ENCODE assay signal across 10 mouse cellular contexts in genomic region chr15:98788972-98789660, GRCm38 (mm10). TPM values are rescaled to one million over a fixed set of nuclear protein-coding genes. Genes with fewer than 3 reads are reported as not detected.
A peak's percentile ranks its signal among the peaks of the same experiment; 100 is the strongest.
DNase-seq lines count a peak whose midpoint lies in the region; ATAC-seq and TF ChIP-seq lines count a peak whose summit lies in the region.
"Had no signal": no experiment of that assay in that cellular context is flagged by ENCODE, and none has a peak within 500 bp of the region (broad histone marks: within the 10 kb centered on the region; RNA-seq: fewer than 3 reads in every experiment).

No protein-coding gene starts in this region.

- no peak for DNase-seq in heart, adult 2 months
- DNase-seq in neural tube, embryonic 11.5 days (ENCODE audit: low spot score) = no peak
- no peak for DNase-seq in neural tube, embryonic 10.5 days (ENCODE audit: extremely low spot score, low spot score)
- no peak for DNase-seq in layer of hippocampus, postnatal 14 days (ENCODE audit: low spot score in 2 of 2)
- no peak for DNase-seq in right cerebral cortex, postnatal 14 days

- H3K79me2 ChIP-seq in heart, adult 2 months (replicated peaks; ENCODE audit: control insufficient read depth, insufficient read depth, low read length) = no peaks in the 10 kb centered on the region

- no peak overlapping the region for H3K27ac ChIP-seq in heart, embryonic 12.5 days (ENCODE audit: poor library complexity, severe bottlenecking)
- H3K27ac ChIP-seq in heart, adult 2 months = no peak overlapping the region
- H3K27ac ChIP-seq in neural tube, embryonic 11.5 days (ENCODE audit: low read depth, low read length) = no peak overlapping the region
- no peak overlapping the region for H3K27ac ChIP-seq in intestine, postnatal 0 days (ENCODE audit: low read depth, low read length)
- H3K27ac ChIP-seq in stomach, embryonic 15.5 days = no peak overlapping the region

- no peak overlapping the region for H3K9ac ChIP-seq in heart, embryonic 12.5 days
- H3K9ac ChIP-seq in heart, adult 2 months (ENCODE audit: low read depth, low read length) = no peak overlapping the region
- no peak overlapping the region for H3K9ac ChIP-seq in neural tube, embryonic 11.5 days (ENCODE audit: low read length)
- H3K9ac ChIP-seq in intestine, postnatal 0 days (ENCODE audit: low read depth, low read length) = no peak overlapping the region
- no peak overlapping the region for H3K9ac ChIP-seq in stomach, embryonic 15.5 days

- no peak for TF ChIP-seq CTCF in heart, adult 2 months (IDR thresholded peaks at IDR 0.05)
- no peak for TF ChIP-seq CTCF in intestine, postnatal 0 days (IDR thresholded peaks at IDR 0.05; ENCODE audit: low read depth)

- peak overlapping the region; percentile 31 for H3K4me3 ChIP-seq in heart, embryonic 12.5 days
- H3K4me3 ChIP-seq in heart, adult 2 months = no peak overlapping the region
- peak overlapping the region; percentile 27 for H3K4me3 ChIP-seq in neural tube, embryonic 11.5 days (ENCODE audit: low read depth, low read length)
- peak overlapping the region; percentile 7; the same call in 1 of the 2 replicates for H3K4me3 ChIP-seq in intestine, postnatal 0 days (ENCODE audit: low read depth, low read length)
- peak overlapping the region; percentile 8; the same call in 1 of the 2 replicates for H3K4me3 ChIP-seq in stomach, embryonic 15.5 days (replicated peaks)

- TF ChIP-seq EP300 in heart, adult 2 months (IDR thresholded peaks at IDR 0.05; ENCODE audit: insufficient read depth, low read depth, low read length) = no peak

- intact Hi-C loops in heart, adult 2 months (cut with DNase I) = no loop called here

- H3K4me1 ChIP-seq in heart, embryonic 12.5 days (replicated peaks) = peaks cover 38% of the 10 kb centered on the region
- H3K4me1 ChIP-seq in heart, adult 2 months (ENCODE audit: control insufficient read depth, insufficient read depth, low read length) = peaks cover 8% of the 10 kb centered on the region
- peaks cover 20% of the 10 kb centered on the region; the same call in 1 of the 2 replicates for H3K4me1 ChIP-seq in neural tube, embryonic 11.5 days (ENCODE audit: control insufficient read depth, insufficient read depth, low read length)
- H3K4me1 ChIP-seq in intestine, postnatal 0 days (replicated peaks; ENCODE audit: control insufficient read depth, insufficient read depth, low read length) = peaks cover 4% of the 10 kb centered on the region; the same call in 1 of the 2 replicates
- peaks cover 33% of the 10 kb centered on the region for H3K4me1 ChIP-seq in stomach, embryonic 15.5 days

- WGBS in heart, embryonic 12.5 days = 14% methylated on average over 24 of the region's 24 CpGs
- WGBS in heart, adult 2 months = 12% methylated on average over 24 of the region's 24 CpGs
- WGBS in neural tube, embryonic 11.5 days = 9% methylated on average over 24 of the region's 24 CpGs
- WGBS in intestine, postnatal 0 days = 10% methylated on average over 24 of the region's 24 CpGs
- 11% methylated on average over 24 of the region's 24 CpGs for WGBS in stomach, embryonic 15.5 days

- H3K36me3 ChIP-seq in heart, embryonic 12.5 days = no peaks in the 10 kb centered on the region
- H3K36me3 ChIP-seq in heart, adult 2 months (ENCODE audit: control insufficient read depth, insufficient read depth, low read length) = no peaks in the 10 kb centered on the region
- H3K36me3 ChIP-seq in neural tube, embryonic 11.5 days (ENCODE audit: control insufficient read depth, insufficient read depth, low read length) = no peaks in the 10 kb centered on the region; the same call in 1 of the 2 replicates
- no peaks in the 10 kb centered on the region for H3K36me3 ChIP-seq in intestine, postnatal 0 days (ENCODE audit: control insufficient read depth, insufficient read depth)
- no peaks in the 10 kb centered on the region for H3K36me3 ChIP-seq in stomach, embryonic 15.5 days

- peaks cover 88% of the 10 kb centered on the region for H3K27me3 ChIP-seq in heart, embryonic 12.5 days (replicated peaks)
- peaks cover 35% of the 10 kb centered on the region for H3K27me3 ChIP-seq in heart, adult 2 months (ENCODE audit: control insufficient read depth, insufficient read depth, low read length)
- H3K27me3 ChIP-seq in neural tube, embryonic 11.5 days (ENCODE audit: control insufficient read depth, insufficient read depth, low read length) = peaks cover 72% of the 10 kb centered on the region
- H3K27me3 ChIP-seq in intestine, postnatal 0 days (replicated peaks; ENCODE audit: control insufficient read depth, insufficient read depth, low read length) = peaks cover 73% of the 10 kb centered on the region
- peaks cover 73% of the 10 kb centered on the region for H3K27me3 ChIP-seq in stomach, embryonic 15.5 days (replicated peaks)

- ATAC-seq in heart, embryonic 12.5 days (ENCODE audit: insufficient number of reproducible peaks, low FRiP score) = no peak
- ATAC-seq in neural tube, embryonic 11.5 days (ENCODE audit: insufficient read depth, low FRiP score, low TSS enrichment) = no peak
- ATAC-seq in intestine, postnatal 0 days = no peak
- ATAC-seq in stomach, embryonic 15.5 days (ENCODE audit: insufficient read depth, low FRiP score, low read depth) = no peak

- no peak for TF ChIP-seq POLR2A in heart, adult 2 months (IDR thresholded peaks at IDR 0.05; ENCODE audit: insufficient read depth, low read depth, low read length)

- peaks cover 4% of the 10 kb centered on the region for H3K9me3 ChIP-seq in heart, embryonic 12.5 days (replicated peaks)
- H3K9me3 ChIP-seq in neural tube, embryonic 11.5 days (ENCODE audit: control insufficient read depth, low read length) = no peaks in the 10 kb centered on the region
- H3K9me3 ChIP-seq in intestine, postnatal 0 days (ENCODE audit: control insufficient read depth) = peaks cover 3% of the 10 kb centered on the region; the same call in 1 of the 2 replicates
- H3K9me3 ChIP-seq in stomach, embryonic 15.5 days = no peaks in the 10 kb centered on the region

- peak overlapping the region; percentile 55 for H3K4me2 ChIP-seq in heart, embryonic 12.5 days
- H3K4me2 ChIP-seq in neural tube, embryonic 11.5 days (ENCODE audit: low read depth) = peak overlapping the region; percentile 22; the same call in 1 of the 2 replicates
- H3K4me2 ChIP-seq in intestine, postnatal 0 days (replicated peaks; ENCODE audit: low read depth) = peak overlapping the region; percentile 30
- peak overlapping the region; percentile 24; the same call in 1 of the 2 replicates for H3K4me2 ChIP-seq in stomach, embryonic 15.5 days

RNA-seq across cellular contexts. Expression of gene Wnt1, which starts 0.5 kb away (rescaled TPM):
- polyA plus RNA-seq in heart, embryonic 12.5 days (2016; fragmentation: Nextera tagmentation; extraction: Ambion mirVana) = not detected in 2 replicates
- total RNA-seq in heart, adult 2 months (2021) = not detected
- polyA plus RNA-seq in heart, adult 2 months (2012; rRNA removed) = not detected in 2 replicates
- 11.8 and 12.9 TPM in 2 replicates for polyA plus RNA-seq in neural tube, embryonic 11.5 days (2014; fragmentation: Nextera tagmentation; extraction: Ambion mirVana)
- not detected in 2 replicates for polyA plus RNA-seq in intestine, postnatal 0 days (2015; fragmentation: Nextera tagmentation; extraction: Ambion mirVana)
- not detected in 2 replicates for polyA plus RNA-seq in stomach, embryonic 15.5 days (2015; fragmentation: Nextera tagmentation; extraction: Ambion mirVana)
- not detected for total RNA-seq in layer of hippocampus, postnatal 14 days (2021)
- total RNA-seq: ES-E14; layer of hippocampus, postnatal 10 days had no signal

RNA-seq across cellular contexts. Expression of gene Wnt10b, which starts 11.2 kb away (rescaled TPM):
- polyA plus RNA-seq in heart, embryonic 12.5 days (2016; fragmentation: Nextera tagmentation; extraction: Ambion mirVana) = not detected in 2 replicates
- under 1 TPM; 0.20 to 0.29 TPM for total RNA-seq in heart, adult 2 months (2021)
- polyA plus RNA-seq in heart, adult 2 months (2012; rRNA removed) = 0.23 and 0.70 TPM in 2 replicates
- 0.51 and 0.95 TPM in 2 replicates for polyA plus RNA-seq in neural tube, embryonic 11.5 days (2014; fragmentation: Nextera tagmentation; extraction: Ambion mirVana)
- polyA plus RNA-seq in intestine, postnatal 0 days (2015; fragmentation: Nextera tagmentation; extraction: Ambion mirVana) = 0.08 TPM in 1 of 2 replicates, not detected in the other
- polyA plus RNA-seq in stomach, embryonic 15.5 days (2015; fragmentation: Nextera tagmentation; extraction: Ambion mirVana) = 0.08 TPM in 1 of 2 replicates, not detected in the other
- total RNA-seq in layer of hippocampus, postnatal 14 days (2021) = under 1 TPM; 0.41 to 0.48 TPM

RNA-seq across cellular contexts. Expression of gene Ddn, which starts 20.2 kb away (rescaled TPM):
- polyA plus RNA-seq in heart, embryonic 12.5 days (2016; fragmentation: Nextera tagmentation; extraction: Ambion mirVana) = 0.04 and 0.14 TPM in 2 replicates
- total RNA-seq in heart, adult 2 months (2021) = under 1 TPM; 0.45 to 0.50 TPM
- polyA plus RNA-seq in heart, adult 2 months (2012; rRNA removed) = 0.12 and 0.23 TPM in 2 replicates
- polyA plus RNA-seq in neural tube, embryonic 11.5 days (2014; fragmentation: Nextera tagmentation; extraction: Ambion mirVana) = 0.48 and 0.78 TPM in 2 replicates
- 0.07 TPM in 1 of 2 replicates, not detected in the other for polyA plus RNA-seq in intestine, postnatal 0 days (2015; fragmentation: Nextera tagmentation; extraction: Ambion mirVana)
- not detected in 2 replicates for polyA plus RNA-seq in stomach, embryonic 15.5 days (2015; fragmentation: Nextera tagmentation; extraction: Ambion mirVana)
- total RNA-seq in layer of hippocampus, postnatal 14 days (2021) = 100 to 1,000 TPM; 747 to 793 TPM

RNA-seq across cellular contexts. Expression of gene Arf3, which starts 26.1 kb away (rescaled TPM):
- polyA plus RNA-seq in heart, embryonic 12.5 days (2016; fragmentation: Nextera tagmentation; extraction: Ambion mirVana) = 46.3 and 46.9 TPM in 2 replicates
- 10 to 100 TPM; 18.9 to 20.0 TPM for total RNA-seq in heart, adult 2 months (2021)
- polyA plus RNA-seq in heart, adult 2 months (2012; rRNA removed) = 30.6 and 41.0 TPM in 2 replicates
- polyA plus RNA-seq in neural tube, embryonic 11.5 days (2014; fragmentation: Nextera tagmentation; extraction: Ambion mirVana) = 42.0 and 44.0 TPM in 2 replicates
- polyA plus RNA-seq in intestine, postnatal 0 days (2015; fragmentation: Nextera tagmentation; extraction: Ambion mirVana) = 31.8 and 35.3 TPM in 2 replicates
- polyA plus RNA-seq in stomach, embryonic 15.5 days (2015; fragmentation: Nextera tagmentation; extraction: Ambion mirVana) = 41.6 and 45.2 TPM in 2 replicates
- total RNA-seq in layer of hippocampus, postnatal 14 days (2021) = 100 to 1,000 TPM; 791 to 794 TPM

RNA-seq across cellular contexts. Expression of gene Prkag1, which starts 42.2 kb away (rescaled TPM):
- 81.5 and 83.5 TPM in 2 replicates for polyA plus RNA-seq in heart, embryonic 12.5 days (2016; fragmentation: Nextera tagmentation; extraction: Ambion mirVana)
- 100 to 1,000 TPM; 104 to 114 TPM for total RNA-seq in heart, adult 2 months (2021)
- polyA plus RNA-seq in heart, adult 2 months (2012; rRNA removed) = 95.7 and 200 TPM in 2 replicates
- 73.1 and 74.0 TPM in 2 replicates for polyA plus RNA-seq in neural tube, embryonic 11.5 days (2014; fragmentation: Nextera tagmentation; extraction: Ambion mirVana)
- 67.0 and 67.3 TPM in 2 replicates for polyA plus RNA-seq in intestine, postnatal 0 days (2015; fragmentation: Nextera tagmentation; extraction: Ambion mirVana)
- 82.4 and 85.6 TPM in 2 replicates for polyA plus RNA-seq in stomach, embryonic 15.5 days (2015; fragmentation: Nextera tagmentation; extraction: Ambion mirVana)
- total RNA-seq in layer of hippocampus, postnatal 14 days (2021) = 10 to 100 TPM; 44.5 to 46.2 TPM

Comparison
In these comparisons a context has a peak if more than half of its experiments do, and no peak if none do; other contexts are left out.
1. RNA of gene Wnt1, which starts 0.5 kb away (polyA plus RNA-seq): 11.8 to 12.9 TPM in neural tube, embryonic 11.5 days; not detected in stomach, embryonic 15.5 days, not detected in heart, embryonic 12.5 days, not detected in heart, adult 2 months and not detected in intestine, postnatal 0 days; every median in the first group is over 10 times any median in the second.
2. Peak in every context shown above with its lines, with median percentiles within 50 percentile points of each other: H3K4me2 ChIP-seq.